Mouse (Mus musculus): ENCODE results near the gene Glmn. TPM values are rescaled to one million over a fixed set of nuclear protein-coding genes. Genes with fewer than 3 reads are reported as not detected.

Gene Glmn
- polyA plus RNA-seq, 1 experiment, result 0.78 TPM

DNA sequence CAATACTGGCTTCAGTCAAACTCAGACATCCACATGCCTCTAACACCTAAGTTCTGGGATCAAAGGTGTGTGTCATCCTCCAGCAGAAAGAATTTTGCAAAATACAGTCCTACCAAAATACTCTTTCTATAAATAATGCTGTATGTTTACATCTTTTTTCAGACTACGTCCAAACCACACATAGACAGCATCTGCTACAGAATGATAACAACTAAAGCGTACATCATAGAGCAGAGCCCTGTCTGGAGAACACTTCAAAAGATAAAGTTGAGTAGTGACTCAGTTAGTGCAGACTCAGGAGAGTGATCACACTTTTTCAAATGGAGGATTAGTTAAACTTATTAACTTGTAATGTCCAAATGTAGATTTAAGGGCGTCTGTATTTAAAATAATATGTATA, 49.7 kb downstream of the Glmn start:
- TF ChIP-seq POLR2A (IDR thresholded peaks at IDR 0.05; ENCODE audit: low read depth, low read length) (no peak), CTCF (conservative IDR thresholded peaks at IDR 0.05; ENCODE audit: insufficient read depth, insufficient read length, low read depth, low read length) (no peak)
- 89% methylated on average over 3 of the region's 3 CpGs for WGBS
- H3K4me3 ChIP-seq (ENCODE audit: insufficient read depth, low read depth, low read length), result no peak overlapping the region

DNA sequence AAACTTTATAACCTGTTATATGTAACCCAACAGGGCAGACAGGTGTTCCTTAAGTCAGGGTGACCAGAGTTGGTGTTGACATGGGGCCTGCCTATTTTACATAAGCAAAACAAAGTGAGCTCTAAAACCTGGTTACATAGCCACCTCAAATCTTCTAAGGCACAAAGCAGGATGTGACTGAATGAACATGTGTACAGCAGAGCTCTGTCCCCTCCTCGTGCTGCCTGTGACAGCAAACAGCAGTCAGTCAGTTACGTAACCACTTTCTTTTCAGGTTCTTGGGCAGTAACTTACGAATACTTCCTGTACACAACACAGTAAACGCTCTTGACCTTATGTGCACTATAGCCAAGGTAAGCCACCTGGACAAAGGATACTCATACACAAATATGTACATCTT, 51.8 kb downstream of the Glmn start:
- DNase-seq, result no peak
- H3K4me1 ChIP-seq (ENCODE audit: control insufficient read depth, insufficient read depth, low read length), result no peaks in the 10 kb centered on the region
- TF ChIP-seq POLR2A (IDR thresholded peaks at IDR 0.05; ENCODE audit: low read depth, low read length) (no peak), CTCF (conservative IDR thresholded peaks at IDR 0.05; ENCODE audit: insufficient read depth, insufficient read length, low read depth, low read length) (no peak)
- H3K36me3 ChIP-seq (ENCODE audit: control insufficient read depth, insufficient read depth, low read length), result no peaks in the 10 kb centered on the region
- WGBS, result 66% methylated on average over 4 of the region's 4 CpGs
- H3K4me3 ChIP-seq (ENCODE audit: insufficient read depth, low read depth, low read length), result no peak overlapping the region
- no peak overlapping the region for H3K27ac ChIP-seq (ENCODE audit: insufficient read depth, low read depth, low read length)
- no peaks in the 10 kb centered on the region for H3K27me3 ChIP-seq (replicated peaks; ENCODE audit: control insufficient read depth, insufficient read depth, low read length)

More for the DNA sequence above, 49.7 kb downstream of the Glmn start:
- H3K27ac ChIP-seq (ENCODE audit: insufficient read depth, low read depth, low read length), result no peak overlapping the region
- no peaks in the 10 kb centered on the region for H3K4me1 ChIP-seq (ENCODE audit: control insufficient read depth, insufficient read depth, low read length)
- DNase-seq, result no peak
- H3K36me3 ChIP-seq (ENCODE audit: control insufficient read depth, insufficient read depth, low read length), result no peaks in the 10 kb centered on the region
- no peaks in the 10 kb centered on the region for H3K27me3 ChIP-seq (replicated peaks; ENCODE audit: control insufficient read depth, insufficient read depth, low read length)

DNA sequence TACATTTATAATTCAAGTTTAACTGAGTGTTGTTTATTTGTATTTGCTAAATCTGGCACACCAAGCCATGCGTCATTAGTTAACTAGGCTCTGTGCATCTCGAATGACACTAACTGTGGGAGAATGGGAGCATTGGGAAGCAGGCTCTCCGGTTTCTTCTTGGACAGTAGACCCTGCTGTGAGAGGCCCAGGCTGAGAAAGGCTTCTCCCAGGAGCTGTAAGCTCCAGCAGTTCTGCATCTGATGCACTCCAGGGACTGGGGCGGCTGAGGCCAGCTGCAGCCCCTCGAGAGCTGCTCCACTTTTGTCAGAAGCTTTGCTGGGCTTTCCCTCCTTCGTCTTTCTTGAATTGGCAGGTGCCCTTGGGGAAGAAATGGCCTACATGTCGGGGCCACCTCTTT, 56.0 kb downstream of the Glmn start:
- TF ChIP-seq POLR2A (IDR thresholded peaks at IDR 0.05; ENCODE audit: low read depth, low read length), result no peak
- no peak for TF ChIP-seq CTCF (conservative IDR thresholded peaks at IDR 0.05; ENCODE audit: insufficient read depth, insufficient read length, low read depth, low read length)
- DNase-seq, result no peak
- Histone ChIP-seq H3K27ac (ENCODE audit: insufficient read depth, low read depth, low read length) (no peak overlapping the region), H3K4me3 (ENCODE audit: insufficient read depth, low read depth, low read length) (no peak overlapping the region), H3K27me3 (replicated peaks; ENCODE audit: control insufficient read depth, insufficient read depth, low read length) (no peaks in the 10 kb centered on the region), H3K36me3 (ENCODE audit: control insufficient read depth, insufficient read depth, low read length) (no peaks in the 10 kb centered on the region), H3K4me1 (ENCODE audit: control insufficient read depth, insufficient read depth, low read length) (no peaks in the 10 kb centered on the region)
- WGBS, result 43% methylated on average over 7 of the region's 7 CpGs

DNA sequence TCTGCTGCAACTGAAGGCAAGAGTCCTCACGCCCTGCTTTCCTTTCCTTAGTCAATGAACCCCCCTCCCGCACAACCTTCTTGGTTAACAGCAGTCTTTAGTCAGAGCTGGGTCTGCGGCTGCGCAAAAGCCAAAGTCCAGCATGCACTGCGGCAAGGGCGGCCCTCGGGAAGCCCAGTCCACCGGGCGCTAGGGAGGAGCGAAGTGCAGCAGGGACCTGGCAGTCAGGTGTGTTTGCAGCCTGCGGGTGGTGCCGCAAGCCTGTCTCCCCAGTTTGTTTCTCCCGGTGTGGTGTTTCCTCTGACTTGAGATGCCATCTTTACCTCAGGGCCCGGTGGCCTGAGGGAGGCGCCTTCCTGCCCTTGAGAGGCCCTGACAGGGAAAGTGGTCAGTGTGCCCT, 63.1 kb downstream of the Glmn start, which contains the start of gene 1700028K03Rik:
TSS of gene 1700028K03Rik (plus strand) at position 129 of the 400 bp plus-strand sequence.
- WGBS, result 80% methylated on average over 15 of the region's 15 CpGs
- DNase-seq, result no peak

DNA sequence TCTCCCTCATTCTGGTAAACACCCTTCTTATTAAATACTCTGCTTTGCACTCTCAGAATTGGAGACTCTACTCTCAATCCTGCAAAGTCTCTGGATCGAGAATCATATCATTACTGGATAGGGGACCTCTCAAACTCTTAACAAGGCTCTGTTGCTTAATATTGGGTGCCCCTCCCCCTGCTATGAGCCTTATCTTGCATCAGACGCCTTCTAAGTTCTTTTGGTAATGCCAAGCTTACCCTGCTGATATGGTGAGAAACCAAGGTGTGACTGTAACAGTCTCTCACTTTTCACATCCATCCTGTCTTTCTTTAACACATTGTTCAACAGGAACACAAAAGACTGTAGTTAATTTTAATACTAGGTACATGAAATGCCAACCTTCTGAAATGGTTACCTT, 64.1 kb downstream of the Glmn start:
- TF ChIP-seq CTCF (conservative IDR thresholded peaks at IDR 0.05; ENCODE audit: insufficient read depth, insufficient read length, low read depth, low read length), result no peak
- TF ChIP-seq POLR2A (IDR thresholded peaks at IDR 0.05; ENCODE audit: low read depth, low read length), result no peak
- Histone ChIP-seq H3K27me3 (replicated peaks; ENCODE audit: control insufficient read depth, insufficient read depth, low read length) (no peaks in the 10 kb centered on the region; the same call in 1 of the 2 replicates), H3K36me3 (ENCODE audit: control insufficient read depth, insufficient read depth, low read length) (no peaks in the 10 kb centered on the region), H3K4me3 (ENCODE audit: insufficient read depth, low read depth, low read length) (no peak overlapping the region), H3K4me1 (ENCODE audit: control insufficient read depth, insufficient read depth, low read length) (no peaks in the 10 kb centered on the region), H3K27ac (ENCODE audit: insufficient read depth, low read depth, low read length) (no peak overlapping the region)
- DNase-seq, result no peak
- WGBS, result 67% methylated on average over 2 of the region's 2 CpGs

More for the DNA sequence above, 63.1 kb downstream of the Glmn start, which contains the start of gene 1700028K03Rik:
- H3K4me1 ChIP-seq (ENCODE audit: control insufficient read depth, insufficient read depth, low read length), result no peaks in the 10 kb centered on the region
- no peaks in the 10 kb centered on the region; the same call in 1 of the 2 replicates for H3K27me3 ChIP-seq (replicated peaks; ENCODE audit: control insufficient read depth, insufficient read depth, low read length)
- TF ChIP-seq POLR2A (IDR thresholded peaks at IDR 0.05; ENCODE audit: low read depth, low read length) (no peak), CTCF (conservative IDR thresholded peaks at IDR 0.05; ENCODE audit: insufficient read depth, insufficient read length, low read depth, low read length) (no peak)
- no peaks in the 10 kb centered on the region for H3K36me3 ChIP-seq (ENCODE audit: control insufficient read depth, insufficient read depth, low read length)
- H3K4me3 ChIP-seq (ENCODE audit: insufficient read depth, low read depth, low read length), result no peak within 1 kb of the TSS
- no peak within 1 kb of the TSS for H3K27ac ChIP-seq (ENCODE audit: insufficient read depth, low read depth, low read length)

DNA sequence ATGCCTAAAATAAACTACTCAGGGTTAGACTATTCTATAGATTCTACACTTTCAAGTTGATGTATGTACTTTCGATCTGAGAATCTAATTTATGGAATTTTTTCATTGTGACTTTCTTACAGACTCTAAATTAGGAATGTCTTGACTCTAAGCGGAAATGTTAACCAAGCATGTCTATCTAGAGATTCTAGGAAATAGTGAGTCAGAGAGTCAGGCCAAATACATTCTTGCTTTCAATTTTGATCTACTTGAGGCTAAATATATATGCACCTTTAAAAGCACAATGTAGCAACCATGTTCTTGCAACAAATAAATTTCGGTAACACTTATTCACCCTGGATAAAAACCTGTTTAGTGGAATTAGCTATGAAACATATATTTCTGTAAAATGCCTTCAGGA, 68.8 kb downstream of the Glmn start:
- no peak for DNase-seq
- no peak overlapping the region for H3K27ac ChIP-seq (ENCODE audit: insufficient read depth, low read depth, low read length)
- WGBS, result 81% methylated on average over 3 of the region's 3 CpGs
- TF ChIP-seq CTCF (conservative IDR thresholded peaks at IDR 0.05; ENCODE audit: insufficient read depth, insufficient read length, low read depth, low read length), result no peak
- no peak for TF ChIP-seq POLR2A (IDR thresholded peaks at IDR 0.05; ENCODE audit: low read depth, low read length)
- H3K36me3 ChIP-seq (ENCODE audit: control insufficient read depth, insufficient read depth, low read length), result no peaks in the 10 kb centered on the region
- H3K4me1 ChIP-seq (ENCODE audit: control insufficient read depth, insufficient read depth, low read length), result no peaks in the 10 kb centered on the region
- H3K27me3 ChIP-seq (replicated peaks; ENCODE audit: control insufficient read depth, insufficient read depth, low read length), result no peaks in the 10 kb centered on the region; the same call in 1 of the 2 replicates
- H3K4me3 ChIP-seq (ENCODE audit: insufficient read depth, low read depth, low read length), result no peak overlapping the region

DNA sequence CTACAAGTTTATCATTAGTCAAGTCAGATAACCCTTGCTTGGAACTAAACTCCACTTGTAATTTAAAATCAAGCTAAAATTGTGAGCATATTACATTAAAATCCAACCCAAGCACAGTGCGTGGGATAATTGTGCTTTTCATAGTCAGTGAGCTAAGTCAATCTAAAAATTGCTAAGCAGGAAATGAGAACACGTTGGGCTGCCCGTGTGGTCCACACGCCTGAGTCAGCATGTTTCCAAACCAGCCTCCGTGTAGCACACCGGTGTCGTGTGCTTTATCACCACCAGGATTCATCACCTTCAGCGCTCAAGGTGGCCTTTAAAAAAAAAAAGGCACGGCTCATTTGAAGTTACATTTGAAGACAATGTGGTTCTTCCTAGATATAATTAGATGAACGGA, 73.4 kb downstream of the Glmn start:
- no peak overlapping the region for H3K27ac ChIP-seq (ENCODE audit: insufficient read depth, low read depth, low read length)
- no peak overlapping the region for H3K4me3 ChIP-seq (ENCODE audit: insufficient read depth, low read depth, low read length)
- TF ChIP-seq CTCF (conservative IDR thresholded peaks at IDR 0.05; ENCODE audit: insufficient read depth, insufficient read length, low read depth, low read length), result no peak
- no peaks in the 10 kb centered on the region for H3K27me3 ChIP-seq (replicated peaks; ENCODE audit: control insufficient read depth, insufficient read depth, low read length)
- no peaks in the 10 kb centered on the region for H3K36me3 ChIP-seq (ENCODE audit: control insufficient read depth, insufficient read depth, low read length)
- 71% methylated on average over 10 of the region's 10 CpGs for WGBS
- H3K4me1 ChIP-seq (ENCODE audit: control insufficient read depth, insufficient read depth, low read length), result no peaks in the 10 kb centered on the region
- DNase-seq, result no peak

Measured in kidney, adult 2 months (tissue).